Mouse (Mus musculus) embryonic fibroblast, embryonic 13.5 days (primary cell): ENCODE measurements around the gene Btbd11. TPM values are rescaled to one million over a fixed set of nuclear protein-coding genes. Genes with fewer than 3 reads are reported as not detected.
A peak's percentile ranks its signal among the peaks of the same experiment; 100 is the strongest.

Source experiments
- H3K27ac ChIP-seq: 2 replicates; pipeline ENCODE4 v1.5.1; 2012; ENCODE audit warnings: low read length, control low read depth, inconsistent platforms; ENCODE audit not compliant: insufficient read depth
- H3K4me1 ChIP-seq: 2 replicates; pipeline ENCODE4 v1.6.1; 2011; ENCODE audit warnings: low read length; ENCODE audit not compliant: control insufficient read depth, insufficient read depth
- H3K4me3 ChIP-seq: 2 replicates; pipeline ENCODE4 v1.5.1; 2011; ENCODE audit warnings: mild to moderate bottlenecking, control low read depth, low read length; ENCODE audit not compliant: insufficient read depth
- CTCF ChIP-seq: IDR thresholded peaks from 2 replicates; pipeline ENCODE4 v1.5.1; 2011; ENCODE audit warnings: mild to moderate bottlenecking, control low read depth, low read length, moderate library complexity, borderline replicate concordance; ENCODE audit not compliant: insufficient read depth
- POLR2A ChIP-seq: IDR thresholded peaks from 2 replicates; pipeline ENCODE4 v1.6.1; 2011; ENCODE audit warnings: low read depth, mild to moderate bottlenecking, control low read depth, low read length, moderate library complexity
- polyA plus RNA-seq: library from polyadenylated mRNA; stranded (reverse); fragments of >200 nt; gene quantifications from 2 replicates; pipeline ENCODE4 v1.2.4, GENCODE M21; 2011; ENCODE audit warnings: low read depth; ENCODE audit not compliant: missing spikeins, insufficient read length

Btbd11 gene
- polyA plus RNA-seq, 1 experiment, result 6.9 TPM

- TF ChIP-seq CTCF, result no peak
- TF ChIP-seq POLR2A, result no peak
- Histone ChIP-seq H3K4me1 (no peaks in the 10 kb centered on the region), H3K27ac (no peak overlapping the region), H3K4me3 (no peak overlapping the region)
Measured at GRCm38 (mm10) chr10:85604556-85604955, 217.9 kb downstream of the Btbd11 start.

DNA sequence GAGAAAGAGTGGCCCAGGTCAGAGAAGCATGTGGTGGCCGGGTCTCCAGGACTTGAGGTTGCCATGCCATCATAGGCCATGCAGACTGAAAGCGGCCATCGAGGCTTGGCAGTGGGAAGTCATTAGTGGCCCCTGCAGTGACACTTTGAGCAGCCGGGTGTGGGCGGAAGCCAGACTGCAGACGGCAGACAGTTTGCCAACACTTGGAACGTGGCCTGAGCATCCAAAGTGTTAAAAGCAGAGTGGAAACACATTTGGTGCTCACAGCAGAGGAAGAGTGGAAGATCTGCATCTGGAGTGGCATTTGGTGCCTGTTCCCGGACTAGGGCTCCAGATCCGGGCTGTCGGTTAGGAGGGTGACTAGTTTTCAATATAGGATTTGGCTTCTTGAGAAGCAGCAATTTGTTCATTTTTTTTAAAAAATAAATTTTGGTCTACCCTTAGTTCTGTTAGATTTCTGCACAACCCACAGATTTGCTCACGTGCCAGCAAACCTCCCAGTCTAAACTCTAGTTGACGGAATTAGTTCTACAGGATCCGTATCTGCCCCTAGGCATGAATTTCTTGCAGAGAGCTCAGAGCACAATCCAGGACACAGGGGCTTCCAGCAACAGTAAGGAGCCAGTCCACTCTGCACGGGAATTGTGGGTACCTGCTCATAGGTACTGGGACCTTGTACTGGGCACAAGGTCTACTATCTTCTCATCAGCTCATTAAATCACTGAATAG is 222.1 kb downstream of the Btbd11 start:
- Histone ChIP-seq H3K27ac (no peak overlapping the region), H3K4me3 (no peak overlapping the region), H3K4me1 (no peaks in the 10 kb centered on the region)
- no peak for TF ChIP-seq CTCF
- no peak for TF ChIP-seq POLR2A

DNA sequence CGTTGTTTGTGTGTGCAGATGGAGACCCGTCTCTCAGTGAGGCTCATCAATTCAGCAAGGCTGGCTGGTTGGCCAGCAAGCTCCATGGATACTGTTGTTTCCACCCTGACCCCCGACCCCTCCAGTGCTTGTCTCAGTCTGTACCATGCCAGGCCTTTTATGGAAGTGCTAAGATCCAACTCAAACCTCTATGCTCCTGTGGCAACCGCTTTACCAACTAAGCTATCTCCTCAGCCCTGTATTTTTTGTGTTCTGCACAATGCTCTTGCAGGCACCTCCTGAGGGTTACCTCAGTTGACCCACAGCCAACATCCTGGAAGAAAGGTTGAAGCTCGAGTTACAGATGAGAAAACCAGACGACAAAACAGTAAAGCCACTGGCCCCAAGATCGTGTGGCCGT is 230.5 kb downstream of the Btbd11 start:
- H3K4me3 ChIP-seq, result no peak overlapping the region
- no peak overlapping the region for H3K27ac ChIP-seq
- TF ChIP-seq CTCF (no peak), POLR2A (no peak)
- no peaks in the 10 kb centered on the region for H3K4me1 ChIP-seq

GRCm38 (mm10) chr10:85617501-85618417 is 231.1 kb downstream of the Btbd11 start:
- Histone ChIP-seq H3K4me3 (no peak overlapping the region), H3K27ac (no peak overlapping the region), H3K4me1 (no peaks in the 10 kb centered on the region)
- TF ChIP-seq CTCF (no peak), POLR2A (no peak)

GRCm38 (mm10) chr10:85621067-85621466 is 234.5 kb downstream of the Btbd11 start:
- Histone ChIP-seq H3K4me3 (no peak overlapping the region), H3K27ac (no peak overlapping the region), H3K4me1 (no peaks in the 10 kb centered on the region)
- TF ChIP-seq CTCF (no peak), POLR2A (no peak)

- TF ChIP-seq CTCF, result peak; percentile 92
- no peak for TF ChIP-seq POLR2A
- Histone ChIP-seq H3K4me3 (peak overlapping the region; percentile 36), H3K4me1 (no peaks in the 10 kb centered on the region)
Measured at GRCm38 (mm10) chr10:85624504-85625169, 238.0 kb downstream of the Btbd11 start.

GRCm38 (mm10) chr10:85625170-85625686 is 238.6 kb downstream of the Btbd11 start:
- H3K4me3 ChIP-seq, result no peak overlapping the region
- no peak for TF ChIP-seq CTCF
- TF ChIP-seq POLR2A, result no peak
- H3K4me1 ChIP-seq, result no peaks in the 10 kb centered on the region
- no peak overlapping the region for H3K27ac ChIP-seq

More at GRCm38 (mm10) chr10:85624504-85625169, 238.0 kb downstream of the Btbd11 start:
- no peak overlapping the region for H3K27ac ChIP-seq

GRCm38 (mm10) chr10:85632030-85632429 is 245.4 kb downstream of the Btbd11 start:
- no peak overlapping the region for H3K27ac ChIP-seq
- no peak overlapping the region for H3K4me3 ChIP-seq
- no peak for TF ChIP-seq POLR2A
- H3K4me1 ChIP-seq, result no peaks in the 10 kb centered on the region

DNA sequence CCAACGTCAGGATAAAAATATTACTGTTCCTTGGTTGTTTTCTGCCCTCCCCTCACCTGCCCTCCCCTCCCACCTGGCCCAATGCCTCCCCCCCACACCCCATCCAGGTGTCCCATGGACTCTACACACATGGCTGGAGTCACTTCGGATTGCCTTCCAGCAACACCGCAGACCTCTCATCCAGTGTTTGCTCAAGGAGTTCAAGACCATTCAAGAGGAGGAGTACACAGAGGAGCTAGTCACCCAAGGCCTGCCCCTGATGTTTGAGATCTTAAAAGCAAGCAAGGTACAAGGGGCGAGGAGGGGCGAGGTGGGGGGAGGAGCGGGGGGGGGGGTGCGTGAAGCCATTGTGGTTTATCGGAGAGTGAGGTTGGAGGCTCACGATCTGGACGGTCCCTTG is 247.0 kb downstream of the Btbd11 start:
- Histone ChIP-seq H3K4me3 (no peak overlapping the region), H3K4me1 (no peaks in the 10 kb centered on the region), H3K27ac (no peak overlapping the region)
- TF ChIP-seq CTCF, result no peak
- TF ChIP-seq POLR2A, result no peak
